In genomic region chr11:81714801-81715200, GRCm38 (mm10) we compare ENCODE assay signal across 15 mouse cellular contexts.
"Had no signal": no experiment of that assay in that cellular context is flagged by ENCODE, and none has a peak within 500 bp of the region (broad histone marks: within the 10 kb centered on the region; RNA-seq: fewer than 3 reads in every experiment).

No protein-coding gene starts in this region.

- ATAC-seq: liver, embryonic 12.5 days had no signal

- DNase-seq: kidney, postnatal 4 days; lung, embryonic 14.5 days; lung, postnatal 10 days; lung, postnatal 4 days; midbrain, embryonic 14.5 days; right cerebral cortex, postnatal 4 days; thymus, adult 2 months; thymus, postnatal 25 days had no signal

- H3K9ac ChIP-seq: limb, embryonic 15.5 days; liver, embryonic 12.5 days; lung, embryonic 14.5 days; neural tube, embryonic 15.5 days; stomach, embryonic 15.5 days had no signal

- H3K4me1 ChIP-seq: liver, embryonic 12.5 days; midbrain, embryonic 10.5 days; stomach, embryonic 15.5 days had no signal

- H3K9me3 ChIP-seq: limb, embryonic 15.5 days; liver, embryonic 12.5 days; midbrain, embryonic 10.5 days; neural tube, embryonic 15.5 days; stomach, embryonic 15.5 days had no signal

- H3K27me3 ChIP-seq: limb, embryonic 15.5 days; liver, embryonic 12.5 days; neural tube, embryonic 15.5 days; stomach, embryonic 15.5 days had no signal

- H3K36me3 ChIP-seq: limb, embryonic 15.5 days; liver, embryonic 12.5 days; midbrain, embryonic 10.5 days; neural tube, embryonic 15.5 days; stomach, embryonic 15.5 days had no signal

- H3K4me3 ChIP-seq: limb, embryonic 15.5 days; liver, embryonic 12.5 days; midbrain, embryonic 10.5 days; myocyte; neural tube, embryonic 15.5 days; stomach, embryonic 15.5 days had no signal

- H3K4me2 ChIP-seq: limb, embryonic 15.5 days; liver, embryonic 12.5 days; lung, embryonic 14.5 days; neural tube, embryonic 15.5 days; stomach, embryonic 15.5 days had no signal

- H3K27ac ChIP-seq: kidney, postnatal 0 days; limb, embryonic 15.5 days; liver, embryonic 12.5 days; midbrain, embryonic 10.5 days; stomach, embryonic 15.5 days had no signal
